Mouse (Mus musculus) liver, embryonic 13.5 days (tissue): ENCODE results near the gene Kng2. TPM values are rescaled to one million over a fixed set of nuclear protein-coding genes. Genes with fewer than 3 reads are reported as not detected.
"Not testable (repeated sequence)": the region's sequence is repeated elsewhere in the genome, so short reads cannot be mapped to it uniquely, and the experiment has no call there.

Experiments
- ATAC-seq: fragments of 200-750 bp; cut with Nextera tagmentation; 2 replicates; pipeline ENCODE4 v1.8.0; 2017; ENCODE audit warnings: low read depth, mild to moderate bottlenecking, moderate number of reproducible peaks, moderate library complexity
- DNase-seq: peaks from one replicate; pipeline ENCODE4 v3.0.0; 2022
- H3K27ac ChIP-seq: fragments of 300-500 bp; sonication (generic); 2 replicates; pipeline ENCODE4 v1.5.1; 2015; ENCODE audit warnings: moderate library complexity, mild to moderate bottlenecking, inconsistent platforms
- H3K27me3 ChIP-seq: fragments of 300-500 bp; sonication (generic); 2 replicates; pipeline ENCODE4 v1.6.1; 2015; ENCODE audit warnings: mild to moderate bottlenecking, inconsistent platforms
- H3K36me3 ChIP-seq: fragments of 300-500 bp; sonication (generic); 2 replicates; pipeline ENCODE4 v1.6.1; 2015; ENCODE audit warnings: mild to moderate bottlenecking, inconsistent platforms
- H3K4me1 ChIP-seq: fragments of 300-500 bp; sonication (generic); replicated peaks from 2 replicates; pipeline ENCODE4 v1.6.1; 2015; ENCODE audit warnings: inconsistent platforms
- H3K4me2 ChIP-seq: fragments of 300-500 bp; sonication (generic); 2 replicates; pipeline ENCODE4 v1.6.1; 2015; ENCODE audit warnings: inconsistent platforms, mild to moderate bottlenecking, moderate library complexity
- H3K4me3 ChIP-seq: fragments of 300-500 bp; sonication (generic); replicated peaks from 2 replicates; pipeline ENCODE4 v1.5.1; 2015; ENCODE audit warnings: mild to moderate bottlenecking, inconsistent platforms
- H3K9ac ChIP-seq: fragments of 300-500 bp; sonication (generic); 2 replicates; pipeline ENCODE4 v1.6.1; 2015; ENCODE audit warnings: mild to moderate bottlenecking, inconsistent platforms
- H3K9me3 ChIP-seq: fragments of 300-500 bp; sonication (generic); replicated peaks from 2 replicates; pipeline ENCODE4 v1.6.1; 2016; ENCODE audit warnings: inconsistent platforms
- WGBS: fragments of 180-500 bp; shearing (Covaris S2); methylation state at CpG from one replicate; pipeline ENCODE4 v1.1.7; 2015; ENCODE audit not compliant: insufficient replicate concordance; 5-methylcytosine and 5-hydroxymethylcytosine counted together
- polyA plus RNA-seq: library from polyadenylated mRNA; unstranded; fragments of >200 nt; fragmentation: Nextera tagmentation; extraction: Ambion mirVana; gene quantifications from 2 replicates; pipeline ENCODE4 v1.2.1, GENCODE M21; 2015

Kng2 gene
- polyA plus RNA-seq, 1 experiment from 2014 or later = 6.6 TPM

- Histone ChIP-seq H3K4me2 (no peak overlapping the region), H3K36me3 (no peaks in the 10 kb centered on the region), H3K4me3 (no peak overlapping the region), H3K27me3 (no peaks in the 10 kb centered on the region), H3K9me3 (no peaks in the 10 kb centered on the region), H3K9ac (no peak overlapping the region), H3K27ac (no peak overlapping the region), H3K4me1 (peaks cover 5% of the 10 kb centered on the region; the same call in 1 of the 2 replicates)
- ATAC-seq (no peak), DNase-seq (no peak)
- WGBS = 61% methylated on average over 13 of the region's 13 CpGs
Observed at GRCm38 (mm10) chr16:22955397-22956084, 73.7 kb downstream of the Kng2 start.

- no peak overlapping the region for H3K9ac ChIP-seq
- H3K27ac ChIP-seq = no peak overlapping the region
- no peak overlapping the region for H3K4me2 ChIP-seq
- H3K4me1 ChIP-seq = peaks cover 5% of the 10 kb centered on the region; the same call in 1 of the 2 replicates
- no peak for ATAC-seq
- no peaks in the 10 kb centered on the region for H3K9me3 ChIP-seq
- no peaks in the 10 kb centered on the region for H3K27me3 ChIP-seq
- no peak for DNase-seq
- 17% methylated on average over 4 of the region's 4 CpGs for WGBS
- H3K36me3 ChIP-seq = no peaks in the 10 kb centered on the region
- H3K4me3 ChIP-seq = no peak overlapping the region
Observed at GRCm38 (mm10) chr16:22953069-22953468, 76.2 kb downstream of the Kng2 start.

- ATAC-seq (no peak), DNase-seq (no peak)
- peaks cover 5% of the 10 kb centered on the region; the same call in 1 of the 2 replicates for H3K4me1 ChIP-seq
- H3K4me3 ChIP-seq = no peak within 1 kb of the TSS
- H3K9me3 ChIP-seq = no peaks in the 10 kb centered on the region
- H3K27me3 ChIP-seq = no peaks in the 10 kb centered on the region
- H3K27ac ChIP-seq = no peak within 1 kb of the TSS
- no peak within 1 kb of the TSS for H3K4me2 ChIP-seq
- H3K36me3 ChIP-seq = no peaks in the 10 kb centered on the region
- WGBS = 80% methylated on average over 6 of the region's 6 CpGs
- no peak within 1 kb of the TSS for H3K9ac ChIP-seq
Observed at GRCm38 (mm10) chr16:22950840-22951395, 78.4 kb downstream of the Kng2 start, which contains the start of gene Hrg. Gene Hrg (plus strand): TSS chr16:22951072.

- no peak overlapping the region for H3K27ac ChIP-seq
- H3K4me2 ChIP-seq = no peak overlapping the region
- peaks cover 5% of the 10 kb centered on the region; the same call in 1 of the 2 replicates for H3K4me1 ChIP-seq
- DNase-seq (no peak), ATAC-seq (no peak)
- H3K9ac ChIP-seq = no peak overlapping the region
- H3K27me3 ChIP-seq = no peaks in the 10 kb centered on the region
- no peak overlapping the region for H3K4me3 ChIP-seq
- no peaks in the 10 kb centered on the region for H3K9me3 ChIP-seq
- no peaks in the 10 kb centered on the region for H3K36me3 ChIP-seq
- WGBS = 66% methylated on average over 2 of the region's 2 CpGs
Observed at GRCm38 (mm10) chr16:22947371-22947770, 81.9 kb downstream of the Kng2 start.

- DNase-seq, H3K9me3 ChIP-seq, H3K4me2 ChIP-seq, H3K4me1 ChIP-seq, H3K27ac ChIP-seq, H3K4me3 ChIP-seq, H3K9ac ChIP-seq, H3K36me3 ChIP-seq, ATAC-seq, H3K27me3 ChIP-seq: not testable (repeated sequence)
Observed at GRCm38 (mm10) chr16:22941825-22942476, 87.3 kb downstream of the Kng2 start.

- no peaks in the 10 kb centered on the region for H3K36me3 ChIP-seq
- ATAC-seq (no peak), DNase-seq (no peak)
- no peaks in the 10 kb centered on the region for H3K4me1 ChIP-seq
- H3K9ac ChIP-seq = no peak overlapping the region
- H3K9me3 ChIP-seq = no peaks in the 10 kb centered on the region
- H3K27ac ChIP-seq = no peak overlapping the region
- H3K27me3 ChIP-seq = no peaks in the 10 kb centered on the region
- no peak overlapping the region for H3K4me2 ChIP-seq
- WGBS = 67% methylated on average over 8 of the region's 8 CpGs
- no peak overlapping the region for H3K4me3 ChIP-seq
Observed at GRCm38 (mm10) chr16:22939120-22939695, 90.1 kb downstream of the Kng2 start.

GRCm38 (mm10) chr16:22938541-22938940 lies 90.7 kb downstream of the Kng2 start:
- Histone ChIP-seq H3K27ac (no peak overlapping the region), H3K9ac (no peak overlapping the region), H3K4me3 (no peak overlapping the region), H3K4me1 (no peaks in the 10 kb centered on the region), H3K4me2 (no peak overlapping the region), H3K27me3 (no peaks in the 10 kb centered on the region), H3K9me3 (no peaks in the 10 kb centered on the region), H3K36me3 (no peaks in the 10 kb centered on the region)
- ATAC-seq (no peak), DNase-seq (no peak)
- WGBS = 66% methylated on average over 2 of the region's 2 CpGs

GRCm38 (mm10) chr16:22937631-22938030 lies 91.7 kb downstream of the Kng2 start:
- no peak overlapping the region for H3K4me3 ChIP-seq
- no peaks in the 10 kb centered on the region for H3K9me3 ChIP-seq
- H3K4me1 ChIP-seq = no peaks in the 10 kb centered on the region
- 68% methylated on average over 12 of the region's 12 CpGs for WGBS
- DNase-seq (no peak), ATAC-seq (no peak)
- no peaks in the 10 kb centered on the region for H3K27me3 ChIP-seq
- H3K9ac ChIP-seq = no peak overlapping the region
- H3K4me2 ChIP-seq = no peak overlapping the region
- no peak overlapping the region for H3K27ac ChIP-seq
- H3K36me3 ChIP-seq = no peaks in the 10 kb centered on the region

Other genes starting within 250 kb of the Kng2 start
- gene Crygs, start 217.9 kb downstream of the Kng2 start, polyA plus RNA-seq = 0.17 and 0.27 TPM in 2 replicates
- 24.0 and 29.2 TPM in 2 replicates for gene Tbccd1, start 171.8 kb downstream of the Kng2 start, polyA plus RNA-seq
- gene Dnajb11, start 171.6 kb downstream of the Kng2 start, polyA plus RNA-seq = 78.9 and 90.1 TPM in 2 replicates
- 513 TPM in 2 replicates for gene Ahsg, start 138.2 kb downstream of the Kng2 start, polyA plus RNA-seq
- 0.80 and 0.86 TPM in 2 replicates for gene Fetub, start 111.1 kb downstream of the Kng2 start, polyA plus RNA-seq
- gene Hrg, start 78.4 kb downstream of the Kng2 start, polyA plus RNA-seq = 0.32 and 0.43 TPM in 2 replicates
- gene Kng1, start 28.4 kb upstream of the Kng2 start, polyA plus RNA-seq = 274 and 287 TPM in 2 replicates
- gene Eif4a2, start 78.0 kb upstream of the Kng2 start, polyA plus RNA-seq = 75.2 and 94.5 TPM in 2 replicates
- 199 and 218 TPM in 2 replicates for gene Rfc4, start 98.3 kb upstream of the Kng2 start, polyA plus RNA-seq
- not detected in 2 replicates for gene Adipoq, start 117.1 kb upstream of the Kng2 start, polyA plus RNA-seq
- gene St6gal1, start 195.3 kb upstream of the Kng2 start, polyA plus RNA-seq = 7.5 and 10.1 TPM in 2 replicates